Mouse (Mus musculus) small intestine, adult 2 months (tissue): ENCODE measurements around the gene Pgs1.

Source experiments
- CTCF ChIP-seq: fragments of 200-500 bp; IDR thresholded peaks from 2 replicates; pipeline ENCODE4 v1.5.1; 2012; ENCODE audit warnings: low read depth, mild to moderate bottlenecking, control low read depth, inconsistent platforms, low read length, moderate library complexity, mixed read lengths; ENCODE audit not compliant: insufficient replicate concordance, insufficient read length; ENCODE audit errors: extremely low read depth
- POLR2A ChIP-seq: fragments of 200-500 bp; IDR thresholded peaks from 2 replicates; pipeline ENCODE4 v1.6.1; 2012; ENCODE audit warnings: low read depth, mild to moderate bottlenecking, control low read depth, inconsistent platforms, low read length, moderate library complexity

- TF ChIP-seq POLR2A, result no peak
- TF ChIP-seq CTCF, result no peak
Measured at GRCm38 (mm10) chr11:117954094-117954493, 32.0 kb upstream of the Pgs1 start.
